Mouse (Mus musculus) retina, adult 2 months (tissue): Measurements from ENCODE around the gene Dvl1.

Experiments
- DNase-seq: peaks from one replicate; pipeline ENCODE4 v3.0.0-alpha.2; 2012; ENCODE audit warnings: low read depth, low spot score

The Dvl1 gene

DNA sequence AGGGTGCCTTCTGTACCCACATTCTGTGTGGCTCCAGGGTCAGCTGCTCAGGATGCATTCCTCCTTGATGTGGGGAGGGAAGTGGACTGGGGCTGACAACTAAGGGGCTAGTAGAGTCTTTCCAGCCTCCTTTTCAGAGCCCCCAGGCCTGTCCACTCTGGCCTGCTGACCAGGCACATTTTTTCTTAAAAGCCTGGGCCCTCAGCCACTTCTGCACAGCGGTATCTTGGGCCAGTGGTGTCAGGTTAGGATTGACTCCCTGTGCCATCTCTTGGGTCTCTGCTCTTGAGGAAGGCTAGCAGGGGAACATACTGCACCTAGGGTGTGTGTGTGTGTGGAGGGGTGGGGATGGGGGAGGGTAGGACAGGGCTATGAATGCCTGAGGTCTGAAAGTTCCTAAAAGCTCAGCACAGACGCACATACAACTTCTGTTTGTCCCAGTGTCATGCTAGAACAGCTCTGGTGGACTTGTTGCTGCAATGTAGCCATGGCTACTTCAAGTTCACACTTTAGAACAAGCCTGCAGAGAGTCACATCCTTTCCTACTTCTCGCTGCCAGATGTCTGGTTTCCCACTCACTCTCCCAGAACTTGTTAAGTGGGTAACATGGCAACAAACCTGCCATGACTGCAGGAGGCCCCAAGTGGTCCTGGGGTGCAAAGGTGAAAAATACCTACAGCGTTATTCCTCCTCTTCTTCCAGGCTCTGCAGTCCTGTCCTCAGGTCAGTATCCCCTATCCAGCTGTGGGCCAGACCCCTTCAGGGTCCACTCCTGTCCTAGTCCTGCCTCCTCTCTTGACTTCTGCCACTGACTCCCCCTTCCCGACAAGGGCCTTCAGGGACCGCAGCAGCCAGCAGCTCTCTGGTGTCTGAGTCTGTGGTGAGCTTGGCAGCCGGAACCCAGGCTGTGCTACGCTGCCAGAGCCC, 6.9 kb upstream of the Dvl1 start:
- no peak for DNase-seq

DNA sequence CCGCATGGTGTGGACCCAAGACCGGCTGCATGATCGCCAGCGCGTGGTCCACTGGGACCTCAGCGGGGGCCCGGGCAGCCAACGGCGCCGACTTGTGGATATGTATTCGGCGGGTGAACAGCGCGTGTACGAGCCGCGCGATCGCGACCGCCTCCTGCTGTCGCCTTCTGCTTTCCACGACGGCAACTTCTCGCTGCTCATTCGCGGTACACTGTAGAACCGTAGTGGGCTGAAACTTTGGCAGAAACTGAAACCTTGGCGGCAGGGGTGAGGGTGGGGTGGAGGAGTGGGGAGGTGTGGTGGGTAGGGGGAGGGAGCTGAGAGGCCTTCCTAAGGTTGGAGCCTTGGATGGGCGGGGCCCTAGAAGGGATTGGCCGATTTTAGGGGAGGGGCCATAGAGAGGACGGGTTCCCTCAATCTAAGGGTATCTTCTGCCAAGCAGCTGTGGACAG, 6.2 kb upstream of the Dvl1 start:
- no peak for DNase-seq

DNA sequence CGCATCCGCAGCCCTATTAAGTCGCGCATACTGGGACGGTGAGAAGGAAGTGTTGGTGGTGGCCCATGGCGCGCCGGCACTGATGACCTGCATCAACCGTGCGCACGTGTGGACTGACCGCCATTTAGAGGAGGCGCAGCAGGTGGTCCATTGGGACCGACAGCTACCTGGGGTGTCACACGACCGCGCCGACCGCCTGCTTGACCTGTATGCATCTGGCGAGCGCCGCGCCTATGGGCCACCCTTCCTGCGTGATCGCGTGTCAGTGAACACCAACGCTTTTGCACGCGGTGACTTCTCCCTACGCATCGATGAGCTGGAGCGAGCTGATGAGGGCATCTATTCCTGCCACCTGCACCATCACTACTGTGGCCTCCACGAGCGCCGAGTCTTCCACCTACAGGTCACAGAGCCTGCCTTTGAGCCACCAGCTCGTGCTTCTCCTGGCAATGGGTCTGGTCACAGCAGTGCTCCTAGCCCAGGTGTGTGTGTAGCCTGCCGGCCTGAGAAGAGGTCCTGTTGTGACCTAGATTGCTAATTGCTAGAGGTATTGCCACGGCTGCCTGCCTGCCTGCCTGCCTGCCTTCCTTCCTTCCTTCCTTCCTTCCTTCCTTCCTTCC, 5.4 kb upstream of the Dvl1 start:
- no peak for DNase-seq

DNA sequence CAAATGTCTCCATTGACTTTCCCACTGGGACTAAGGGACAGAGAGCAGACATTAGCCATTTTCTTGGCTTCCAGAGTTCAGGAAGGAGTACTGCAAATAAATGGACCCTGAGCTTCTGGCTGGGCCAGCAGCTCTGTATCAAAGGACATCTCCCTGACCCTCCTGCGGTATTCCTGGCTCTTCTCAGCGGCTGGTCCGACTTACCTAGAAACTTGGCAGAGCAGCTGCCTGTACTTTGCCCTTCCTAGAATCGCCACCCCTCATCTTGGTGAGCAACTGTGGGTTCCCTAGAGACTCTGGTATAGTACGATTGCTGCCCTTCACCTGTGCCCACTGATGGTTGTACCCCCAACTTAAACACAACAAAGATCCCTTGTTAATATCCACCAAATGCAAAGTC, 4.0 kb upstream of the Dvl1 start:
- DNase-seq, result no peak

DNA sequence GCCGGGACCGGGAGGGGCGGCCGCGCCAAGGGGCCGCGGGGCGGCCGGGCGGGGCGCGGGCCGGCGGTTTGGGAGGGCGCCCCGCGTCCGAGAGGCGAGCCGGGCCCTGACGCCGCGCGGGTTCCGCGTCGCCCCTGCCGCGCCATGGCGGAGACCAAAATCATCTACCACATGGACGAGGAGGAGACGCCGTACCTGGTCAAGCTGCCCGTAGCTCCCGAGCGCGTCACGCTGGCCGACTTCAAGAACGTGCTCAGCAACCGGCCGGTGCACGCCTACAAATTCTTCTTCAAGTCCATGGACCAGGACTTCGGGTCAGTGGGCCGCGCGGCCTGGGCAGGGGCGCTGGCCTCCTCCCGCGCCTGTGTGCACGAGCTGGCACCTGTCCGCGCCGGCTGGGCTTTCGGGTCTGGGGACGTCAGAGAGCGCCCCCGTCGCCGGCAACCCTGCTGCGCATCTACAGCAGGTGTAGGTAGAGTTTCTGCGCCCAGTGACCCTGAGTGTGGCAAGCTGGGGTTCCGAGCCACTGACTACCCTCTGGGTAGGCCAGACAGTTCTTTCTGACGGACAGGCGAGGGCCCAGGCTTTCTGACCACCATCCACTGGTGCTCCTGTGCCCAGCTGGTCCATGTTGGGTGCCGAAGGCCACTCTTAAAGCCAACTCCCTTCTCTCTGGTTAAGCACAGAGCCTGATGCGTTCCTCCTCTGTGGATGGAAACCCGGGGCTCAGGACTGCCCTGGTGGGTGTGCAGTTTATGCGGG, 570 bp downstream of the Dvl1 start:
- no peak for DNase-seq

DNA sequence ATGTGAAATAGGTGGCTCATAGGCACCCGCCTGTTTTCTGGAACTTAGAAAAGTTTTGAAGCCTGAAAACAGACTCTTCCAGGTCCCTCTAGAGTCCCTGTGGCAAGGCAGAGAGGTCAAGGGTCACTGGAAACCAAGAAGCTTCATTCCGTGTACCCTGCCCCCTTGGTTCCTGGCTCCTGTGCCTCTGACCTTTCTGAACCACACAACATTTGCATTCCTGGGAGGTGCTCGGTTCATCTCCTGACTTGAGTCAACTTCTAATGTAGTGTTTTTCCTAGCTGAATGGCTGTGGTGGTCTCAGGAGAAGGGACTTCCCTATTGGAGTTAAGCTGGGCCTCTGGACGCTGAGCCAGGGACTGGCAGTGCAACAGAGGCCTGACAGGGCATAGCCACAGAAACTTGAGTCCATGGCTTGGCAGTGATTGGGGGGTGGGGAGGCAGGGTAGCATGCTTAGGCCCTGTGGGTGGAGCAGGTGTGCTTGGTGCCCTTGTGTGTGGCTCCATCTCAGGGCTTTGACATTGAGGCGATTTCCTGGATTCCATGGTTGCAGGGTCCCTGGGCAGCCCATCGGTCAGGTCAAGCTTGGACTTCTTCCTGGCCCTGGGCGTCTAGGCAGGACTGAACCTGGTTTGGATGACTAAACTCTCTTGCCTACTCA, 1.4 kb downstream of the Dvl1 start:
- no peak for DNase-seq

DNA sequence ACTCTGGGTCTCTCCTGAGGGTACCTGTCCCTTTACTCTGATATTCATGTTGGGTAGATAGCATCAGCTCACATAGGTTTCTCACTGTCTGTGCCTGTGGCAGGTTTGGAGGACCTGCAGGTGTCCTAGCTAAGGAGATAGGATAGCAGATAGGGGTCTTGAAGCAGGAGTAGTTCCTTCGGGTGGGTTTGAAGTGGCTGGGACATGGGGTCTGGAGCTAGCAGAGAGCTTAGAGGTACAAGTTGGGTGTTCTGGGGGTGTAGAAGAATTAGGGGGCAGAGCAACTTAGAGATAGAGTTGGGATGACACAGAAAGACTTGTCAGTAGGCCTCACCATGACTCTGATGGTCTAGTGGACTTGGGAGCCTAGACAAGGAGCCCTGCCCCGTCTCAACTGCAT, 2.2 kb downstream of the Dvl1 start:
- no peak for DNase-seq

DNA sequence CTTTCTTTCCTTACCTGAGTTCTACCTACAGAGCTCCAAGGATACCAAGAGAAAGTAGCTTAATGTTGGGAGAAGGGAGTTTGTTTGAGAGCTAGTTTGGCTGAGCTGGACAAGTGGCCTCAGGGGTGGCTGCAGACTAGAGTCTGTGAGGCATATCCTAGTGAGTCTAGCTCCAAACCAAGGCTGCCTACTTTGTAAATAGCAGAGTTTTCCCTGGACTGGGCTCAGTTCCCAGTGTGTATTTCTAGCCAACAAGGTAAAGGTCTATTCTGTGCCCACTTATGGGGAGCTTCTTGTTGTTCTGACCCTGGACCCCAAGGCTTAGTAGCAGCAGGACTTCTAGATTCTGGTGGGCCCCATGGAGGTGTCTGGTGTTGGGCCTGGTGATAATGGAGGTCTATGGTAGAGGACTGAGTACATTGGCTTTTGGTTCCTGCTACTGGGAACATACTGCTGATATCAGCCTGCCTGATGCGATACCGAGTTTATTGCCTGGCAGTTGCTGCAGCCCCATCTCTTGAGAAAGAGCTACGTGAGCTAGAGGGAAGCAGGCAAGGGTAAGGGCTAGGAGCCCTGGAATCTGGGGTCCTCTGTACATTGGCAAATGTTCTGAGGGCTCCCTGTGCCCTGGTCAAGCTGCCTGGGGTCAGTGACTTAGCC, 2.7 kb downstream of the Dvl1 start:
- no peak for DNase-seq

DNA sequence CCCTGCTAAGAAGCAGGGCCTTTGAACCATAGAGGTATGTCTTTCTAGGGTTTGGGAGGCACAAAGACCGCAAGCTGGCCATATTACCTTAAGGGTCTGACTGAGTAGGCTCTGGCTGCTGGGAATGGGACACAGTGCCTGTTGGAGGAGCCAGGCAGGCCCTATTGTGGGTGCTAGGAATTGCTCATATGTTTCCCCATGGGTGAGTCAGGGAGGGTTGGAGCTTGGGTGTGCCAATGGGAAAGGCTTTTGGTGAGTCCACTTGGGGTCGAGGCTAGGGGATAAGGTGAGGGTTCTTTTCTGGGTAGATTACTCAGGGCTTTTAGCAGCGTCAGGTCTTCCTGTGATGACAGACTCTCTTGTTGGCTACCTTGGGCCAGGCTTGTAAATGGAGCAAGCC, 4.2 kb downstream of the Dvl1 start:
- DNase-seq, result no peak

DNA sequence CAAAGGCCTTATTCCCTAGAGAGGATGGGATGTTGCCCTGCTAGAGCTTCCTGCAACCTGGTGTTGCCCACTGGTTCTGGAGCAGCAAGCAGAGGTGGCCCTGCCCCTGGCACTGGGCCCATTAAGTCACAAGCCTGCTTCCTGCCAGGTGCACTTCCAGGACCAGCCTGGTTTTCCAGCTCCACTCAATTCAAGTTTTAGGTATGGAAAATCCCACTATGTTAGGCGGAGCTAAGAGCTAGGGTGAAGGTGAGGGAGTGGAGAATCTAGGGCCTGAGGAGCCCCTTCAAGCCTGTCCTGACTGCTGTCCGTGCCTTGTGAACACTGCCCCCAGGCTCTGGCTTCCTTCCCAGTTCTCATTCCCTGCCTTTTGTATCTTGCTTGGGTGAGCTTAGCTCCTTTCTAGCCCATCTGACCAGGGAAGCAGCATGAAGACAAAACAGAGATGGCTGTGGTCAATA, 4.8 kb downstream of the Dvl1 start:
- DNase-seq, result no peak

DNA sequence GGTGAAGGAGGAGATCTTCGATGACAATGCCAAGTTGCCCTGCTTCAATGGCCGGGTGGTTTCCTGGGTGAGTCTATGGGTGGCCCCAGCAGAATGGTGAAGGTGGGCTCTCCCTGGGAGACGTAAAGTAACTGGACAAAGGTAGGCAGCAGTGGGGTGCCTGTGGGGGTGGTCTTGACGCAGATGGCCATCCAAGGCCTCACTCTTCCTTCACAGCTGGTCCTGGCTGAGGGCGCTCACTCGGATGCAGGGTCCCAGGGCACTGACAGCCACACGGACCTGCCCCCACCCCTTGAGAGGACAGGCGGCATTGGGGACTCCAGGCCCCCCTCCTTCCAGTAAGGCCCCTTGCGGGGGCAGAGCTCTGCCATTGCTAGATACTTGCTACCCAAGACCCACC, 6.2 kb downstream of the Dvl1 start:
- DNase-seq, result no peak

DNA sequence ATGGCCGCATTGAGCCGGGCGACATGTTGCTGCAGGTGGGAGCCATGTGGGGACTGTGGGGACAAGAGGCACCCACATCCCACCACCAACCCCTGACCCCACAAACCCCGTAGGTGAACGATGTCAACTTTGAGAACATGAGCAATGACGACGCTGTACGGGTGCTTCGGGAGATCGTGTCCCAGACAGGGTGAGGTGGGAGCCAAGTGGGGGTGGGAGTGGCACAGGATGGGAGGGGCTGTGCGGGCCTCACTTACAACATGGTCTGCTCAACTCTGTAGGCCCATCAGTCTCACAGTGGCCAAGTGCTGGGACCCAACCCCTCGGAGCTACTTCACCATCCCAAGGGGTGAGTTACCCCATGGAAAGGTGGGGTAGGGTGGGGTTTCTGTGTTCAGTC, 7.8 kb downstream of the Dvl1 start:
- DNase-seq, result no peak

DNA sequence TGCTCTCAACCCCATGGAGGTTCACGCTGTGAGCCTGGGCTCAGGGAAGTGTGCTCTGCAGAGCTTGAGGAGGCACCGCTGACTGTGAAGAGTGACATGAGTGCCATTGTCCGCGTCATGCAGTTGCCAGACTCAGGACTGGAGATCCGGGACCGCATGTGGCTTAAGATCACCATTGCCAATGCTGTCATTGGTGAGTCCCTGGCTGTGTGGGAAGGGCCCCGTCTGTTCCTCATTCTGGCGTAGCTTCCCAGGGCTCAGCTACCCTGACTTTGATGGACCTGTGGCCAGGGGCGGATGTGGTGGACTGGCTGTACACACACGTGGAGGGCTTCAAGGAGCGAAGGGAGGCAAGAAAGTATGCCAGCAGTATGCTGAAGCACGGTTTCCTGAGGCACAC, 8.9 kb downstream of the Dvl1 start:
- DNase-seq, result no peak

DNA sequence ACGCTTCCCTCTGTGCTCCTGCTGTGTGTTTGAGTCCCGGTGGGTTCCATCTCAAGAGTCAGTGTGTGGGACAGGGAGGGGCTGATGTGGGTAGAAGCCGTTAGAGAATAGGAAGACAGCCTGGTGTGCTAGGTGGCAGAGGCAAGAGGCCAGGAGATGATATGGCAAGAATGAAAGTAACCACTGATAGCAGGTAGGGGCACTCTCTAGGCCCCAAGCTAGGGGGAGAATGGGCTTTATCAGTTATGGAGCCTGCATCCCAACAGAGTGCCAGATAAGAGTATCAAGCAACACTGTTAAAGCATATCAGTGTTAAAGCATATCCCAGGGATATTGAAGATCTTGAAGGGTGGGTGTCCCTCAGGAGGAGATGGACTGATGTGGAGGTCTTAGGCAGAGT, 9.7 kb downstream of the Dvl1 start:
- DNase-seq, result no peak

DNA sequence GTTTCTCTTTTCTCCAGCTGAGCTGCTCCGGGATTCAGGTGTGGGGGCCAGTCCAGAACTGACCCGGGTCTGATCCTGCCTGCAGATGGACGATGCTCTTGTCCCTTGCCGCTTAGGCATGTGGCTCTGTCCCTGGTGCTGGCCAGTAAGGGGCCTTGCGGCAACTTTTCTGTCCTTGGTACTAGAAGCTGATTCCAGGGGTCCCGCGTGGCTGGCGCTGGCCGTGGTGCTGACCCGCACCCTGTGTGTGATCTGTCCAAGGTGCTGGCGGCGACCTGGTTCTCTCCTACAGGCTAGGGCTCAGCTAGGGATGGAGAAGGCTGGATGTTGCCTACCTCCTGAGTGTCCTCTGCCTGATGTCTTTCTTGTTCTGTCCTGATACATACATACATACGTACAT, 12.1 kb downstream of the Dvl1 start:
- no peak for DNase-seq

DNA sequence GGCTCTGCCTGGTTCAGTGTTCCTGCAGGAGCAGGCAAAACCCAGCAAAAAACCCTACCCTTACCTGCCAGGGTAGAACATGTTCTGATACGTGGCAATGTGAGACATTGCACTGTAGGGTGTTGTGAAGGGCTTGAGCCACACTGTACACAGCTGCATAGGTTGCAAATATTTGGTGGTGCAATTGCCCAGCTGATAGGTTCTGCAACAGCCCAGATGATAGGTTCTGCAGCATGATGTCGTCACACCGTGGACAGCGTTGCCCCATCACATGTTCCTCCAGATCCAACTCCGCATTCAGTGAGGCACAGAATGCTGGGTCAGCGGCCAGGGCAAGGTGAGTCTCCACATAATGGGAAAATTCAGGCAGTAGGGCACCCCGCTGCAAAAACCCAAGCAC, 14.6 kb downstream of the Dvl1 start:
- DNase-seq, result no peak

DNA sequence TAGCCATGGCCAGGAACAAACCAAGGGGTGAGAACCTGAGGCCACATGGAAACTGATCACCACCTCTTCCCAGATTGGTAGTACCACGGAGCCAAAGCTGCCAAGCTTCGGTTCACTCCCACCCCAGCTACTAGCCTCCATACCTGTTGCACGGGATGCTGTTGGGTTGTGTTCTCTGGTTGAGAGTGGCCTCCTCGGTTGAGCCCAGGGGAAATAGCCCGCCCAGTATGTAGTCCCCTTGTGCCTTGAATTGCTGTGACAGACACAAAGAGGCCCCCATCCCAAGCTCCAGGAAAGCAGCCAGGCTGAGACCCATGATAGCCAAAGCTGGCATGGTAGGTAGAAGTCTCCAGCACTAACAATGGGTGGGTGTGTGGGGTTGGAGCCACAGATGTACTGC, 15.8 kb downstream of the Dvl1 start, which contains the start of gene Tas1r3:
Tas1r3 (minus strand) TSS at position 362 of the 400 bp plus-strand sequence.
- DNase-seq, result no peak

DNA sequence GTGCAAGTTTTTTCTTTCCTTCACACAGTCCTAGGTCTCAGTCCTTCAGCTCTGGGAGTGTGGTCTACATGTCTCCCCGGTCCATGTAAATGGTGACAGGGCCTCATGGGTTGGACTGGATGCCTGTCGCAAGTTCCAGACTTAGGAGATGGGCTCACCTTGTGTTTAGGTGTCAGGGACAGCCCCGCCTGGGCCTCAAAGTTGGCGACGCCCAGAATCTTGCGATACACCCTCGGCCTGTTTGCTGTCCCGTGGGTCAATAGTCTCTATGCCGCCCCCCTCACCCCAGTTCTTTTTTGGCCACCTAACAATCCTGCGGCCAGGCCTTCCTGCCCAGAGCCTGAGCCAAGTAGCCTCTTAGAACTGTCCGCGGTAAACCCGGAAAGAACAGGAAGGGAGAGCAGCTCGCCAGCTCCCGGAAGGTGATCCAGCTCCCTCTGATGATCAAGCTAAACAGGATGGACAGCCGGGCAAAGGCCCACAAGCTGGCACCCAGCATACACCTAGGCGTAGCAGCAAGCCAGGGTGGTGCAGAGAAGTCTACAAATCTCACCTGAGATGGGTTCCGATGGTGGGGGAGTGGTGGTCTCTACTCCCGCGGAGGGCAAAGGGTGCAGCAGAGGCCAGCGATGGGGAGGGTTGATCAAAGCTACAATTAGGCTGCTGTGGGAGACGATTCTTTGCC, 21.6 kb downstream of the Dvl1 start:
- no peak for DNase-seq

DNA sequence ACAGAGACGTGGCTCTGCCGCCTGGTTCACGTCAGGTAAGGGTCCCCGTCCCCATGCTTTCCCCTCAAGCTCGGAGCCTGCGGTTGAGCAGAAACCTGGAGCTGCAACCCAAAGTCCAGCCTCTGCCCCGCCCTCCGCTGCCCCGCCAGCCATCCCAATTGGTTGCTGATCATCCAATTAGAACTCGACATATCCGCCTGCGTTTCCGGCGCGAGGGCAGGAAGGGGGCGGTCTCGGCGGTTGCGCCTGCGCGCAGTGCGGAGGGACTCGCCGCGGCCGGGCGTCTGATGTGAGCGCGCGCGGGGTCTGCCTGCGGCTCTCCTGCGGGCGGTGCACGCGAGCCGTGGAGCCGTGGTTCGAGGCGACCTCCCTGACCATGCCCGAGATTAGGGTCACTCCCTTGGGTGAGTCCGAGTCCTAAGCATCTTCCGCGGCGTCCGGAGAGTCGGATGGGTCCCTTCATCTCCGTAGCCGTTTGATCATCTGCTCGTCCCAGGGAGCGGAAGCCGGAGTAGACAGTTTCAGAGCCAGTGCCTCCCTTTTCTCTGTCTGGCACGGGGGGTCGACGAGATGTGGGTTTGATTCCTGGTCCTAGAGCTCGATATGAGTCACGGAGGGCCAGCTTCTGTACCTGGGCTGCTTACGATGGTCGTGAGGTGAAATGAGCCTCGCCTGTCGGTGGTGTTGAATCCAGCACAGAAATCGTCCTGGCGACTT, 22.3 kb downstream of the Dvl1 start, which contains the start of the genes Cptp and Ints11:
Cptp (minus strand) TSS at position 124 of the 717 bp plus-strand sequence.
Ints11 (plus strand) TSS at position 230 of the 717 bp plus-strand sequence.
- peak; percentile 77 for DNase-seq

DNA sequence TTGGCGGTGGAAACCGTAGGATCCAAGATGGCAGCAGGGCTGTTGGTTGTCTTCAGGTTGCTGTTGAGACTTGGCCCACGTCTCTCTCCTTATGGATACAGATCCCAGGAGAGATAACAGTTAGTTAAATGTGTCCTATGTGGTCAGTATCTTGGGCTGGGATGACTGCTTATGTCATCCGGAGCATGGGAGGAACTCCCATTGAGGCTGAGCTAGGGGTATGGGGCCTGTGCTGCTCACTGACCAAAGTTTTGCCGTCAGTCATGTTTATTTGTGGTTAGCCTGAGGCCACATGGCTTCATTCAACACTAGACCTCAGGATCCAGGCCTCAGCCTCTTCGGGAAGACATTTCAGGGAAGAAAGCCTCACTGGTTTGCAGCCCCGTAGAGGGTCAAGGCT, 24.2 kb downstream of the Dvl1 start:
- DNase-seq, result no peak
